Mouse (Mus musculus): Measurements from ENCODE around the gene Ahsg. TPM values are rescaled to one million over a fixed set of nuclear protein-coding genes. Genes with fewer than 3 reads are reported as not detected.

The Ahsg gene
- polyA plus RNA-seq, 1 experiment from 2014 or later: 0.36 TPM

DNA sequence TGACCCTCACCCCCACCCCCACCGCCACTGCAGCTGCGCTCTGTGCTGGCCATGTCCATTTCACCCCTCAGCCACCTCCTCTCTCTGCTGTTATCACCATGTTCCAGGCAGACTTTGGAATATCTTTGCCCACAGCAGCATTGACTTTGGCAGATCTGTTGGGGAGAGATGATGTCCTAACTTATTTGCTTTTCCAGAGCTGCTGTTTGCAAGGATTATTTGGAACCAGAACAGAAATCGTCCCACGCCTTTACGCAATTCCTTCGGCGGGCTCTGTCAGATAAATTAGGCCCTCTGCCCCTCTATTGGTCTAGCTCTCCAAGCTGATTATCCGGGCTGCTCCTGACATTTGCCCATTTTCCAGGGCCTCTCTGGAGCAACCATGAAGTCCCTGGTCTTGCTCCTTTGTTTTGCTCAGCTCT is 667 bp downstream of the Ahsg start:
- 91% methylated on average over 8 of the region's 8 CpGs for WGBS
- Histone ChIP-seq H3K27me3 (no peaks in the 10 kb centered on the region), H3K4me2 (no peak overlapping the region), H3K36me3 (no peaks in the 10 kb centered on the region), H3K4me3 (no peak overlapping the region), H3K9ac (no peak overlapping the region), H3K9me3 (no peaks in the 10 kb centered on the region), H3K27ac (replicated peaks) (no peak overlapping the region), H3K4me1 (replicated peaks) (no peaks in the 10 kb centered on the region)
- no peak for ATAC-seq (ENCODE audit: low FRiP score, low read depth)

DNA sequence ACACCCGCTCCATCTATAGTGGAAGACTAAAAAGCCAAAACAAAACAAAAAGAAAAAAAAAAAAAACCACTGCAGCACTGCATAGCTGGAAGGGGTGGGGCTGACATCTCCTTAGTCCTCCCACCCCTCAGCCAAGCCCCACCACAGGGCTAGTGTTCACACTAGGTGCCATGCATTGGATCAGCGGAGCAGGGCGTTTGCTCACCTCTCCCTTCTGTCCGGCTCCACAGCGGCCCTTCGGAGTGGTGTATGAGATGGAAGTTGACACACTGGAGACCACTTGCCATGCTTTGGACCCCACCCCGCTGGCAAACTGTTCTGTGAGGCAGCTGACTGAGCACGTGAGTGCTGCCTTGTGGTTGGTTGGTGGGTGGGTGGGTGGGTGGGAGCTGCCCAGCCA is 3.0 kb downstream of the Ahsg start:
- H3K36me3 ChIP-seq: no peaks in the 10 kb centered on the region
- no peak overlapping the region for H3K27ac ChIP-seq (replicated peaks)
- no peaks in the 10 kb centered on the region for H3K9me3 ChIP-seq
- ATAC-seq (ENCODE audit: low FRiP score, low read depth): no peak
- H3K27me3 ChIP-seq: no peaks in the 10 kb centered on the region
- no peak overlapping the region for H3K9ac ChIP-seq
- H3K4me2 ChIP-seq: no peak overlapping the region
- H3K4me3 ChIP-seq: no peak overlapping the region
- 76% methylated on average over 7 of the region's 8 CpGs for whole genome bisulfite sequencing
- no peaks in the 10 kb centered on the region for H3K4me1 ChIP-seq (replicated peaks)

DNA sequence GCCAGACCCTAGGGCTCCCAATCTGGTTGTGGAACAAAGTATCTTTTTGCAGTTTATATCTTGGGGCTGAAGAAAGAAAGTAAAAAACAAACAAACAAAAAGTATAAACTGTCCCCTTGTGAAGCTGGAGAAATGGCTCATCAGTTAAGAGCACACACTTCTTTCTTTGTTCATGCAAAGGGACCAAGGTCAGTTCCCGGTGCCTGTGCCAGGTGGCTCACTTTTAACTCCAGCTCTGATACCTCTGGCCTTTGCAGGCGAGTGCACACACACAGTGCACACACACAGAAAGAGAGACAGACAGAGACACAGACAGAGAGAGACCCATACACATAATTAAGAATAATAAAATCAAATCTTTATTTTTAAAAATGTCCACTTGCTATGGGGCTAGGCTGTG is 5.5 kb downstream of the Ahsg start:
- Histone ChIP-seq H3K4me2 (no peak overlapping the region), H3K9ac (no peak overlapping the region), H3K4me3 (no peak overlapping the region), H3K27me3 (no peaks in the 10 kb centered on the region), H3K27ac (replicated peaks) (no peak overlapping the region), H3K36me3 (no peaks in the 10 kb centered on the region), H3K9me3 (no peaks in the 10 kb centered on the region), H3K4me1 (replicated peaks) (no peaks in the 10 kb centered on the region)
- WGBS: 79% methylated on average over 2 of the region's 2 CpGs
- ATAC-seq (ENCODE audit: low FRiP score, low read depth): no peak

DNA sequence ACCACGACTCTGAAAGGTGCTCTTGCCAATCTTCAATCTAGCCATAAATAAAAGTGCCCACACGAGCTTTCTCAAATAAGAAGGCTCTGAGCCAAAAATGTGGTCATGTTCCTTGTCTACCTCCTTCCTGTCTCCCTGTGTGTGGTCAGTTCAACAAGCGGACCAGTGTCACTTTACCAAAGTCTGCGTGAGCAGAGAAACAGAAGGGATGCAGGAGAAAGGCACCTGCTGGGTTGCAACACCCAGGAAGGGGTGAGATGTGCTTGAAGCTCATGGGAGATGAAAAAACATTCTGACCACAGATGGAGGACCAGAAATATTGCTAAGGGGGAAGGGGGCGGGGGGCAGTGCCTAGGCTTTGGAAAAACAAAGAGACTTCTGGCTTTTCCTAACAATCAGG is 8.3 kb downstream of the Ahsg start:
- Histone ChIP-seq H3K4me3 (no peak overlapping the region), H3K27ac (replicated peaks) (no peak overlapping the region), H3K4me1 (replicated peaks) (no peaks in the 10 kb centered on the region), H3K9me3 (no peaks in the 10 kb centered on the region), H3K36me3 (no peaks in the 10 kb centered on the region), H3K27me3 (no peaks in the 10 kb centered on the region), H3K4me2 (no peak overlapping the region), H3K9ac (no peak overlapping the region)
- no peak for ATAC-seq (ENCODE audit: low FRiP score, low read depth)
- WGBS: 42% methylated on average over 5 of the region's 5 CpGs

DNA sequence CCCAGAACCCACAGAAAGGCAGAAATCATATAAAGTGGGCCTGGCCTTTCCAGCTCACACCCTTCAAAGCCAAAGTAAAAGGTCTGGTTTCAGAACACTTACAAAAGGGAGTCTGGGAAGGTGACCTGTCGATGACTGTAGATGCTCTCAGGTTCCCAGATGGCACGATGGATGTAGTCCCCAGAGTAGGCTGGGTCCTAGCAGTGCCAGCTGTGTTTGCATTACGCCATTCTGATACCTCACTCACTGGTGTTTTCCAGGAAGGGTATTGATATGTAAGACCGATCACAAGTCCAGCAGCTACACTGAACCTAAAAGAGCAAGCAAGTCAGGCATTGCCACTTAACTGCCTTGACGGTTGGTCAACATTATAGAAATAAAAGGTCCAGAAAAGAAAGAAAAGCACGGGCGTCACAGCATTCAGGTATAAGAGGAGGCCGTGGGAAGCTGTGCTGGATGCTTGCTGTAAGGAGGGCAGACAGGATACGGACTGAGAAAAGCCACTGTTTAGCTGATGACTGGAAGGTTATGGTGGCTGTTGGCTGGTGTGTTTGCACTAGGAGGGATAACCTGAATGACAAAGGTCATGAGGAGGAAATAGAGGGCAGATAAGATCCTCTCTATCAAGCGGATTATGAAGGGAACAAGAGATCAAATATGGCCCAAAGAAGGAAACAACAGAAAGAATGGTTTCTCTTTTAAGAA is 8.9 kb downstream of the Ahsg start:
- Histone ChIP-seq H3K36me3 (no peaks in the 10 kb centered on the region), H3K9me3 (no peaks in the 10 kb centered on the region), H3K4me2 (no peak overlapping the region), H3K4me3 (no peak overlapping the region), H3K27ac (replicated peaks) (no peak overlapping the region), H3K4me1 (replicated peaks) (no peaks in the 10 kb centered on the region), H3K9ac (no peak overlapping the region), H3K27me3 (no peaks in the 10 kb centered on the region)
- ATAC-seq (ENCODE audit: low FRiP score, low read depth): no peak
- 84% methylated on average over 10 of the region's 10 CpGs for WGBS

DNA sequence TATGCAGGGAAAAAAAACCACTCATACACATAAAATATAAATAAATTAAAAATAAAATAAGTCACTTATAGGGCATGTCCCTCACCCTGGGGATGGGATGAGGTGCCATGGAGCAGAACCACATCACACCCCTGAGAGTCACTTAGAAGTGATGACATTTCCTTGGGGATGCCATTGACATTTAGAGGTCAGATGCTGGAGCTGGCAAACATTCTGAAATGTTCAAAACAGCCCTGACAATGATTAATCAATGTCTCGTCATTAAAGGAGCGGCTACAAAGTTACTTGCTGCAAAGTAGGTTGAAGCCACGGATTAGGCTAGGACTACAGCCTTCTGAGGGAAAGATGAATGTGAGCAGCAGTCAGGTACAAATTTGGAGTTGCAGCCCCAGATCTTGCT is 10.2 kb downstream of the Ahsg start:
- H3K9ac ChIP-seq: no peak overlapping the region
- 72% methylated on average over 3 of the region's 3 CpGs for WGBS
- H3K4me3 ChIP-seq: no peak overlapping the region
- H3K27ac ChIP-seq (replicated peaks): no peak overlapping the region
- no peaks in the 10 kb centered on the region for H3K36me3 ChIP-seq
- no peaks in the 10 kb centered on the region for H3K9me3 ChIP-seq
- H3K4me2 ChIP-seq: no peak overlapping the region
- H3K27me3 ChIP-seq: no peaks in the 10 kb centered on the region
- H3K4me1 ChIP-seq (replicated peaks): no peaks in the 10 kb centered on the region
- no peak for ATAC-seq (ENCODE audit: low FRiP score, low read depth)

DNA sequence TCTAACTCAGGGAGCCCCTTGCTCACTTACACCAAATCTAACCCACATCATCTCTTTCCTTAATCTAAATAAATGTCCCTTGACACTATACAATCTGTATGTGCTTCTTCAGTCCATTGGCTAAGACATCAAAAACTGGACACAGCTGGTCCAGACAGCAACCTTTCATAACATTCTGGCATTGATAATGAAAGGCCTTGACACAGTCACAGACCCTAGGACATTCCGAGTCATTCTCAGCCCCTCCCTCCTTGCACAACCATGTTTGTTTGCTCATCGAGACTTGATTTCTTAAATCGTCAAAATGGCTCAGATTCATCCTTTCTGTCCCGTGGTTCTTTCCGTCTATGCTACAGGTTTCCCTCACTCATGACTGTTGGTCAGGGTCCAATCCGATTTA is 18.2 kb downstream of the Ahsg start:
- no peaks in the 10 kb centered on the region for H3K36me3 ChIP-seq
- no peak overlapping the region for H3K27ac ChIP-seq (replicated peaks)
- no peak for ATAC-seq (ENCODE audit: low FRiP score, low read depth)
- H3K4me2 ChIP-seq: no peak overlapping the region
- H3K4me1 ChIP-seq (replicated peaks): no peaks in the 10 kb centered on the region
- WGBS: 93% methylated on average over 6 of the region's 6 CpGs
- H3K4me3 ChIP-seq: no peak overlapping the region
- H3K27me3 ChIP-seq: no peaks in the 10 kb centered on the region
- H3K9me3 ChIP-seq: no peaks in the 10 kb centered on the region
- H3K9ac ChIP-seq: no peak overlapping the region

DNA sequence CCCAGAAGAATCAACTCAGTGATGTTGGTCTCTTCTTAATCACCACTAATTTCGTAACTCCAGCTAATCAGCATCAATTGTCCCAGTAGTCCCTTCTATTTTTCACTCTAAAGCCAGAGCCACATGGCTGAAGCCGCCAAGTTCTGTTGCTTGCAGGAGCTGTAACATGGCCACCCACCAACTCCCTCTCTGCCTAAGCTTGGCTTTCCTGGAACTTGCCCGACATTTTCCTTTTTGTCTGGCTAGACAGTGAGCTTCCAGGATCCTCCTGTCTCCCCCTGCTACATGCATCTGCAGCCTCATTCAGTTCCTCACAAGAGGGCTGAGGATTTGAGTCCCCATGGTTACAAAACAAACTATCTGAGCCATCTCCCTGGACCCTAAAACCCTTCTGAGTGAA is 20.9 kb downstream of the Ahsg start:
- Histone ChIP-seq H3K36me3 (no peaks in the 10 kb centered on the region), H3K9ac (no peak overlapping the region), H3K27me3 (no peaks in the 10 kb centered on the region), H3K27ac (replicated peaks) (no peak overlapping the region), H3K4me3 (no peak overlapping the region), H3K4me2 (no peak overlapping the region), H3K9me3 (no peaks in the 10 kb centered on the region), H3K4me1 (replicated peaks) (no peaks in the 10 kb centered on the region)
- WGBS: 89% methylated on average over 3 of the region's 3 CpGs
- ATAC-seq (ENCODE audit: low FRiP score, low read depth): no peak

DNA sequence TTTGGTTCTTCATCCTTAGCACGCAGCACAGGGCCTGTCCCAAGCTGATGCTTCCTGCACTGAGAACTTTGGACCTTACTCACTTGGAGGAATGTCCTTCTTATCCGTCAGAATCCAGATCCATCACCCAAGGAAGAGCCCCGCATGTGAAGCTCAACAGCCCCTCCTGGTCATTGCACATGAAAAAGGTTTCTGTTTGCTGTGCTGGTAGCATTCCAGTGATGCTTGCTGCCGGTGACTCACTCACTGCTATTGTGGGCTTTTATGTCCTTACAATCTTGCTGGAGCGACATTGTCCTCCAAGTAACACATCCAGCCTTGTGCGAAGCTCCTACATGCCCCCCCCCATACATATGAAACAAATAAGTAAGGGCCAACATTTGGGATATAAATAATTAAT is 21.8 kb downstream of the Ahsg start:
- ATAC-seq (ENCODE audit: low FRiP score, low read depth): no peak
- no peak overlapping the region for H3K9ac ChIP-seq
- 78% methylated on average over 6 of the region's 6 CpGs for WGBS

DNA sequence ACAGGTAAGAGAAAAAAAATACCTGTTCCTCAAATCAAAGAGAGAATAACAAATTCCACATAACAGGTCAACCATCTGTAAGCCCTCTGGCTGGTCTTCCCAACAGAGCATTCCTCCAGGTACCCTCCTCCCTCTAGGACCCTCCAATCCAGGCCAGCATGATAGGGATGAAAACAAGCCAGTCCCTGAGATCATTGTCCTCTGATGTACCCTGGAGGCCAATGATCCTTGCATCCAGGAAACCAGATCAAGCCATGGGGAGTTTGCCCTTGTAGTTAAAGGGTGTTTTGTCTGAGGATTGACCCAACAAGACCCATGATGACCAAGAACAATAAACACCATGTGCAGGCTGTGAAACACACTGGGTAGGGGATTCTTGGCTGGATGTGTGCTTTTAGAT is 23.2 kb downstream of the Ahsg start:
- Histone ChIP-seq H3K4me2 (no peak overlapping the region), H3K36me3 (no peaks in the 10 kb centered on the region), H3K27ac (replicated peaks) (no peak overlapping the region), H3K4me3 (no peak overlapping the region), H3K4me1 (replicated peaks) (no peaks in the 10 kb centered on the region), H3K9me3 (no peaks in the 10 kb centered on the region), H3K27me3 (no peaks in the 10 kb centered on the region), H3K9ac (no peak overlapping the region)
- ATAC-seq (ENCODE audit: low FRiP score, low read depth): no peak

More for the DNA sequence above, 21.8 kb downstream of the Ahsg start:
- H3K27me3 ChIP-seq: no peaks in the 10 kb centered on the region
- H3K27ac ChIP-seq (replicated peaks): no peak overlapping the region
- no peaks in the 10 kb centered on the region for H3K9me3 ChIP-seq
- no peak overlapping the region for H3K4me2 ChIP-seq
- H3K4me3 ChIP-seq: no peak overlapping the region
- H3K4me1 ChIP-seq (replicated peaks): no peaks in the 10 kb centered on the region
- H3K36me3 ChIP-seq: no peaks in the 10 kb centered on the region

DNA sequence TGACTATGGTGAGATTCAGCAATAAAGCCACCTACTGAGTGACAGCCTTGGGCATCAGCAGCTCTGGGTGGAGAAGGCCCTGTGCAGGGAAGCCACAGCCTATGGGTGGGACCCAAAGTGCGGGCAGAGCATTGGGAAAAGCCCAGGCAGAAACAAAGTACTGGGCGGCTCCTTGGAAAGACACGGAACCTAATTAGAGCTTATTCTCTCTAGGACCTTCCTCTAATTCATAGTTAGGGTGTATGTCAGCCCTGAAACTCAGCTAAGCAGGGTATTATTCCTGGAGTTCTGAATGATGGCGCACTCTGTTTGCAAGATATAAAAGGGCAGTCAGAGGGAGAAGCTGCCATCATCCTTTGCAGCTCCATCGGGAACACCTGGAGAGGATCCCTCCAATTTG is 27.0 kb downstream of the Ahsg start, which contains the start of gene Fetub:
Gene Fetub, plus strand, starts transcription at position 301 of the 400 bp plus-strand sequence.
- Histone ChIP-seq H3K27ac (replicated peaks) (no peak within 1 kb of the TSS), H3K4me2 (no peak within 1 kb of the TSS), H3K4me1 (replicated peaks) (no peaks in the 10 kb centered on the region), H3K36me3 (no peaks in the 10 kb centered on the region), H3K9me3 (no peaks in the 10 kb centered on the region), H3K4me3 (no peak within 1 kb of the TSS), H3K27me3 (no peaks in the 10 kb centered on the region), H3K9ac (no peak within 1 kb of the TSS)
- no peak for ATAC-seq (ENCODE audit: low FRiP score, low read depth)
- 91% methylated on average over 5 of the region's 5 CpGs for WGBS

DNA sequence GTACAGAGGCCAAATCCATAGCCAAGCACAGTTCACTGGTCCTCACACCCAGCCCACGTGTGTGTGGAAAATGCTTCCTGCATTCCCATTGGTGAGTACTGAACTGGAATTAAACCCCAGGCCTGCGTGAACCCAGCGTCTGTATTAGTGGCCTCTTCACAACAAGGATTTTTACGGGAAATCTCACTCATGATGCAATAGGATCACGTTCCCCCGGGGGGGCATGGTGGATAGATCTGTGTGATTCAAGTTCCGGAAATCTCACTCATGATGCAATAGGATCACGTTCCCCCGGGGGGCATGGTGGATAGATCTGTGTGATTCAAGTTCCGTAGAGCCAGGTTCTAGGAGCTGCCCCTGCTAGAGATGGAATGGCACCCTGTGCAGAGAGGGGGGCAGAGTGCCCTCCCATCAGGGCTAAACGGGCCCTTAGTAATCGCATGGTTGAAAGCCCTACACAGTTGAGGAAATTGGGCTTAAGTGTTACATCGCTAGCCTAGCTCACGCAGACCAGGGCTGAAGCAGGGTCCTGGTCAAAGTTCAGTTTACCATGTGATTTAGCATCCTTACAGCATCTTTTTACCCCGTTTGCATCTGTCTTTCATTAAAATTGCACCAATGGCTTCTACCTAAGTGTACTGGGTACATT is 27.7 kb downstream of the Ahsg start:
- Histone ChIP-seq H3K36me3 (no peaks in the 10 kb centered on the region), H3K27ac (replicated peaks) (no peak overlapping the region), H3K27me3 (no peaks in the 10 kb centered on the region), H3K4me1 (replicated peaks) (no peaks in the 10 kb centered on the region), H3K4me3 (no peak overlapping the region), H3K4me2 (no peak overlapping the region), H3K9me3 (no peaks in the 10 kb centered on the region), H3K9ac (no peak overlapping the region)
- ATAC-seq (ENCODE audit: low FRiP score, low read depth): no peak
- WGBS: 79% methylated on average over 15 of the region's 15 CpGs

Measured in hindbrain, embryonic 15.5 days (tissue).